Mouse (Mus musculus): ENCODE measurements at regions not wholly inside any gene's neighbourhood (a gene's known extent, or its start where the extent isn't known, plus 50 kb on each side); places are given as distances from the start of the nearest gene placed in this dataset.

- TF ChIP-seq CTCF (IDR thresholded peaks at IDR 0.05; ENCODE audit: low read depth), result no peak
- TF ChIP-seq EP300 (optimal IDR thresholded peaks at IDR 0.05), result no peak
Observed at GRCm38 (mm10) chr13:43932946-43933345, 148.4 kb downstream of the Cd83 start.

Measured in stomach, postnatal 0 days (tissue).